Mouse (Mus musculus): ENCODE measurements around the gene Cmbl.

- TF ChIP-seq GATA1 (IDR thresholded peaks at IDR 0.05; ENCODE audit: borderline replicate concordance, low read length) (no peak), FLI1 (IDR thresholded peaks at IDR 0.05; ENCODE audit: low read length) (no peak)
Observed at GRCm38 (mm10) chr15:31634582-31634981, 69.4 kb downstream of the Cmbl start.
